In genomic region chr5:138291638-138292037, GRCm38 (mm10) we compare ENCODE assay signal across 42 mouse cellular contexts. TPM values are rescaled to one million over a fixed set of nuclear protein-coding genes. Genes with fewer than 3 reads are reported as not detected.
"Had no signal": no experiment of that assay in that cellular context is flagged by ENCODE, and none has a peak within 500 bp of the region (broad histone marks: within the 10 kb centered on the region; RNA-seq: fewer than 3 reads in every experiment).

No protein-coding gene starts in this region.

- H3K9me3 ChIP-seq: limb, embryonic 10.5 days; limb, embryonic 12.5 days; limb, embryonic 13.5 days; limb, embryonic 15.5 days; liver, embryonic 13.5 days; liver, embryonic 15.5 days; lung, embryonic 15.5 days; midbrain, embryonic 10.5 days; midbrain, embryonic 12.5 days; midbrain, embryonic 13.5 days; midbrain, embryonic 15.5 days; neural tube, embryonic 12.5 days had no signal

- H3K4me3 ChIP-seq: left cerebral cortex, adult 2 months; limb, embryonic 10.5 days; limb, embryonic 12.5 days; limb, embryonic 13.5 days; limb, embryonic 15.5 days; liver, embryonic 13.5 days; liver, embryonic 15.5 days; lung, embryonic 15.5 days; megakaryocyte, embryonic 14.5 days; midbrain, embryonic 10.5 days; midbrain, embryonic 12.5 days; midbrain, embryonic 13.5 days; midbrain, embryonic 15.5 days; myocyte; neural tube, embryonic 12.5 days had no signal

- H3K4me1 ChIP-seq: limb, embryonic 10.5 days; limb, embryonic 12.5 days; limb, embryonic 13.5 days; limb, embryonic 15.5 days; liver, embryonic 13.5 days; liver, embryonic 15.5 days; lung, embryonic 15.5 days; megakaryocyte, embryonic 14.5 days; midbrain, embryonic 10.5 days; midbrain, embryonic 12.5 days; midbrain, embryonic 13.5 days; midbrain, embryonic 15.5 days; neural tube, embryonic 12.5 days had no signal

- ATAC-seq: liver, postnatal 0 days; lung, postnatal 0 days; midbrain, embryonic 13.5 days; midbrain, embryonic 15.5 days; midbrain, embryonic 16.5 days had no signal

- H3K36me3 ChIP-seq: limb, embryonic 10.5 days; limb, embryonic 12.5 days; limb, embryonic 13.5 days; limb, embryonic 15.5 days; liver, embryonic 13.5 days; liver, embryonic 15.5 days; lung, embryonic 15.5 days; midbrain, embryonic 10.5 days; midbrain, embryonic 12.5 days; midbrain, embryonic 13.5 days; midbrain, embryonic 15.5 days; neural tube, embryonic 12.5 days had no signal

- H3K4me2 ChIP-seq: limb, embryonic 12.5 days; limb, embryonic 13.5 days; limb, embryonic 15.5 days; liver, embryonic 11.5 days; liver, embryonic 13.5 days; liver, embryonic 15.5 days; lung, embryonic 14.5 days; lung, embryonic 15.5 days; midbrain, embryonic 11.5 days; midbrain, embryonic 12.5 days; midbrain, embryonic 13.5 days; midbrain, embryonic 15.5 days; neural tube, embryonic 12.5 days had no signal

- DNase-seq: left cerebral cortex, postnatal 4 days; liver; liver, embryonic 13.5 days; liver, postnatal 0 days; lung, adult 18-20 months; lung, adult 2 months; lung, embryonic 14.5 days; lung, postnatal 10 days; lung, postnatal 14 days; lung, postnatal 36 days; lung, postnatal 4 days; midbrain, embryonic 14.5 days had no signal

- H3K27ac ChIP-seq: left cerebral cortex, adult 2 months; limb, embryonic 10.5 days; limb, embryonic 12.5 days; limb, embryonic 13.5 days; limb, embryonic 15.5 days; liver, embryonic 13.5 days; liver, embryonic 14.5 days; liver, embryonic 15.5 days; lung, embryonic 15.5 days; macrophage; midbrain, embryonic 10.5 days; midbrain, embryonic 12.5 days; midbrain, embryonic 13.5 days; midbrain, embryonic 15.5 days; neural tube, embryonic 12.5 days had no signal

- H3K27me3 ChIP-seq: limb, embryonic 12.5 days; limb, embryonic 13.5 days; limb, embryonic 15.5 days; liver, embryonic 13.5 days; liver, embryonic 15.5 days; lung, embryonic 15.5 days; megakaryocyte, embryonic 14.5 days; midbrain, embryonic 12.5 days; midbrain, embryonic 13.5 days; midbrain, embryonic 15.5 days; neural tube, embryonic 12.5 days had no signal

- H3K9ac ChIP-seq: limb, embryonic 12.5 days; limb, embryonic 13.5 days; limb, embryonic 15.5 days; liver, embryonic 13.5 days; liver, embryonic 14.5 days; liver, embryonic 15.5 days; liver, postnatal 0 days; lung, embryonic 14.5 days; lung, embryonic 15.5 days; midbrain, embryonic 12.5 days; midbrain, embryonic 13.5 days; midbrain, embryonic 15.5 days; neural tube, embryonic 12.5 days had no signal

RNA-seq across cellular contexts. Expression of gene Gm43720, which starts 11.9 kb away (rescaled TPM):
- total RNA-seq: left cerebral cortex, adult 8-10 months; left cerebral cortex, postnatal 14 days; left cerebral cortex, postnatal 36 days; megakaryocyte progenitor cell, adult 5-6 weeks; megakaryocyte, adult 5-6 weeks; megakaryocyte-erythroid progenitor cell, adult 5-6 weeks; monocyte, adult 5-6 weeks had no signal
- polyA plus RNA-seq: liver, embryonic 13.5 days; liver, embryonic 15.5 days; liver, embryonic 16.5 days; liver, postnatal 0 days; macrophage; midbrain, embryonic 12.5 days; midbrain, embryonic 14.5 days; midbrain, postnatal 0 days; neural tube, embryonic 11.5 days had no signal

RNA-seq across cellular contexts. Expression of gene Gal3st4, which starts 19.0 kb away (rescaled TPM):
- total RNA-seq: megakaryocyte, adult 5-6 weeks; megakaryocyte-erythroid progenitor cell, adult 5-6 weeks; monocyte, adult 5-6 weeks had no signal
- polyA plus RNA-seq: liver, postnatal 0 days; macrophage; myocyte had no signal
